Mouse (Mus musculus) embryonic facial prominence, embryonic 13.5 days (tissue): ENCODE data around the gene Cables2. TPM values are rescaled to one million over a fixed set of nuclear protein-coding genes. Genes with fewer than 3 reads are reported as not detected.

Experiments used
- ATAC-seq: fragments of 200-750 bp; cut with Nextera tagmentation; 2 replicates; pipeline ENCODE4 v1.8.0; 2017; ENCODE audit warnings: low read depth; ENCODE audit not compliant: insufficient number of reproducible peaks, insufficient read depth, low FRiP score, low TSS enrichment
- H3K27ac ChIP-seq: fragments of 300-500 bp; sonication (generic); 2 replicates; pipeline ENCODE4 v1.5.1; 2015; ENCODE audit warnings: moderate library complexity, mild to moderate bottlenecking, inconsistent platforms
- H3K27me3 ChIP-seq: fragments of 300-500 bp; sonication (generic); 2 replicates; pipeline ENCODE4 v1.6.1; 2015; ENCODE audit warnings: mild to moderate bottlenecking, inconsistent platforms
- H3K36me3 ChIP-seq: fragments of 300-500 bp; sonication (generic); 2 replicates; pipeline ENCODE4 v1.6.1; 2015; ENCODE audit warnings: mild to moderate bottlenecking, inconsistent platforms
- H3K4me1 ChIP-seq: fragments of 300-500 bp; sonication (generic); 2 replicates; pipeline ENCODE4 v1.6.1; 2015; ENCODE audit warnings: inconsistent platforms
- H3K4me2 ChIP-seq: fragments of 300-500 bp; sonication (generic); 2 replicates; pipeline ENCODE4 v1.6.1; 2015; ENCODE audit warnings: moderate library complexity, mild to moderate bottlenecking, inconsistent platforms
- H3K4me3 ChIP-seq: fragments of 300-500 bp; sonication (generic); 2 replicates; pipeline ENCODE4 v1.5.1; 2015; ENCODE audit warnings: mild to moderate bottlenecking, inconsistent platforms
- H3K9ac ChIP-seq: fragments of 300-500 bp; sonication (generic); 2 replicates; pipeline ENCODE4 v1.6.1; 2015; ENCODE audit warnings: mild to moderate bottlenecking, inconsistent platforms
- H3K9me3 ChIP-seq: fragments of 300-500 bp; sonication (generic); 2 replicates; pipeline ENCODE4 v1.6.1; 2016; ENCODE audit warnings: inconsistent platforms
- WGBS: fragments of 180-500 bp; shearing (Covaris S2); methylation state at CpG from one replicate; pipeline ENCODE4 v1.1.7; 2015; ENCODE audit warnings: mixed read lengths; 5-methylcytosine and 5-hydroxymethylcytosine counted together
- polyA plus RNA-seq: library from polyadenylated mRNA; unstranded; fragments of >200 nt; fragmentation: Nextera tagmentation; extraction: Ambion mirVana; gene quantifications from 2 replicates; pipeline ENCODE4 v1.2.1, GENCODE M21; 2015

Gene Cables2
- polyA plus RNA-seq, 1 experiment from 2014 or later = 11.6 TPM

DNA sequence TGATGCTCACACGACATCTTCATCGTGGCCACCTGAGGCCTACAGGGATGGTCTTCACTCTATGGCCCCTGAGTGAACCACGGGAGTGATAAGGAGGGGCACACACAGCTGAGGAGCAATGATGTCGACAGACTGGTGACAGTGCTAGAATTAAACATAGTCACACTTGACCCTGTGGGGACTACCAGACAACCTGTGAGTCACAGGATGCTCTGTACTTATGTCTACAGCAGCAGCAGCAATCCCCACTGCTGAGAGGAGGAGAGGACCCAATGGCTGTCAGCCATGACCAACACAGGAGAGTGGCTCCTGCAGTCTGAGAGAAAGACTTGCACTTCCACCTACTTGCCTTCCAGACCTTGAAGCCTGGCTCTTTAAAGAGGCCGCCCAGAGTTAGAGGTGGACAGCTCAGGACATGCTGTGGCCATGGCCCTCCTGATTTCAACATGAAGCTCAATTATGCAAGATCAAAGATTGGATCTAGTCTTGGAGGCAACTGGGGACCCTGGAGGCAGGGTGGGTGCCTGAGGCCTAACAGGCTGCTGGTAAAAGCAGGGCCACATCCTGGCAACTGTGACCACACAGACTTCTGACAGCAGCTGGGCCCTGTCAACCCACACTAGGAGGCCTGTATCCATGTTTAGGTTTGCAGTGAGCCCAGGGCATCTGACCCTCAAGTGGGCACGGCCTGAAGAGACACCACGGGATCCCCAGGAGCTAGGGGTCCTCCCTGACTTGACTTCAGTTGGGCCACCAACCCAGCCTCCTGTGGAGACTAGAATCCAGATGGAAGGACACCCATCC lies 40.0 kb downstream of the Cables2 start:
- Histone ChIP-seq H3K9ac (no peak overlapping the region), H3K4me1 (peaks cover 34% of the 10 kb centered on the region)
- WGBS = 86% methylated on average over 7 of the region's 7 CpGs

GRCm38 (mm10) chr2:180230482-180230881 lies 42.8 kb downstream of the Cables2 start:
- H3K9me3 ChIP-seq = no peaks in the 10 kb centered on the region
- H3K27me3 ChIP-seq = peaks cover 24% of the 10 kb centered on the region
- peaks cover 49% of the 10 kb centered on the region for H3K4me1 ChIP-seq
- H3K27ac ChIP-seq = no peak overlapping the region
- no peaks in the 10 kb centered on the region for H3K36me3 ChIP-seq
- H3K4me3 ChIP-seq = no peak overlapping the region
- no peak overlapping the region for H3K4me2 ChIP-seq
- H3K9ac ChIP-seq = peak overlapping the region; percentile 27; the same call in 1 of the 2 replicates
- 37% methylated on average over 4 of the region's 4 CpGs for WGBS
- ATAC-seq = no peak

More for the DNA sequence above, 40.0 kb downstream of the Cables2 start:
- no peak overlapping the region for H3K27ac ChIP-seq
- H3K36me3 ChIP-seq = no peaks in the 10 kb centered on the region
- no peak overlapping the region for H3K4me2 ChIP-seq
- no peak overlapping the region for H3K4me3 ChIP-seq
- ATAC-seq = no peak
- no peaks in the 10 kb centered on the region; the same call in 1 of the 2 replicates for H3K27me3 ChIP-seq
- no peaks in the 10 kb centered on the region for H3K9me3 ChIP-seq

GRCm38 (mm10) chr2:180229129-180229528 lies 44.2 kb downstream of the Cables2 start:
- 74% methylated on average over 3 of the region's 3 CpGs for WGBS
- Histone ChIP-seq H3K27me3 (peaks cover 38% of the 10 kb centered on the region), H3K4me1 (peaks cover 45% of the 10 kb centered on the region), H3K36me3 (no peaks in the 10 kb centered on the region), H3K4me2 (no peak overlapping the region), H3K9ac (no peak overlapping the region), H3K9me3 (no peaks in the 10 kb centered on the region), H3K4me3 (no peak overlapping the region), H3K27ac (no peak overlapping the region)
- ATAC-seq = no peak

DNA sequence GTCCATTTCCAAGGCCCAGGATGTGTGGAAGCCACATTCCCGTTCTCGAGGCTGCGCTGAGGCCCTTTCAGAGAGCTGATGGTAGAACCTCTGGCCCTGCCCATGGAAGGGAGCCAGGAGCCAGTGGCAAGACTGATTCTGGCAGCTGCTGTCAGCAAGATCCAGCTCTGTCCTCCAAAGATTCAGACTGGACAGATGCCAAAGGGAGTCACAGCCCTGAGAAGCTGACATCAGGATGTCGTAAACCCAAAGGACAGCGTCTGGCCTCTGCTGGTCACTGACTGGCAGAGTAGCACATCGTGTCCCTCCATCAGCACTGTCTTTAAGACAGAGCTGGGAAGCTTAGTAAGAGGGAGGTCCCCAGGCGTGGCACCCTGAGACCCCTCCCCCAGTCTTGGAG lies 44.7 kb downstream of the Cables2 start:
- Histone ChIP-seq H3K36me3 (no peaks in the 10 kb centered on the region), H3K27ac (no peak overlapping the region), H3K9me3 (no peaks in the 10 kb centered on the region), H3K27me3 (peaks cover 43% of the 10 kb centered on the region), H3K4me1 (peaks cover 43% of the 10 kb centered on the region), H3K4me3 (no peak overlapping the region), H3K4me2 (no peak overlapping the region), H3K9ac (no peak overlapping the region)
- WGBS = 69% methylated on average over 7 of the region's 7 CpGs
- no peak for ATAC-seq

DNA sequence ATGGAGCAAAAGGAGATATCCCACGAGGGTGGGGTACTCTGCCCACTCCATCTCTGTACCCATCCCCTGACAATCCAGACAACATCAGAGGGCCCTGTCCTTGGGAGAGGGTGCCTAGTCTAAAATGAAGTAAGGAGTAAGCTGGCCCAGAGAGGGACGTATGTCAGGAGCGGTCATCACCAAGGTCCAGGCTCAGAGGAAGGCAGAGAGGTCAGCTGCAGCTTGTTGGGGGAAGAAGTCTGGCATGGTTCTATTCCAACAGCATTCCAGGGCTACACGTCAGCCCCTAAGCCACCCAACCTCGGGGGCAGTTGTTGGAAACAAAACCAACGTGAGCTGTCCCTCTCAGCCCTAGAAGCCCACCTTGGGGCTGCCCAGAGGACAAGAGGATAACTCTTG lies 45.2 kb downstream of the Cables2 start:
- Histone ChIP-seq H3K9me3 (no peaks in the 10 kb centered on the region), H3K27ac (peak overlapping the region; percentile 33; the same call in 1 of the 2 replicates), H3K27me3 (peaks cover 49% of the 10 kb centered on the region), H3K36me3 (no peaks in the 10 kb centered on the region), H3K9ac (peak overlapping the region; percentile 37; the same call in 1 of the 2 replicates), H3K4me2 (peak overlapping the region; percentile 50), H3K4me1 (peaks cover 44% of the 10 kb centered on the region), H3K4me3 (no peak overlapping the region)
- WGBS = 54% methylated on average over 6 of the region's 6 CpGs
- ATAC-seq = no peak

GRCm38 (mm10) chr2:180227262-180228059 lies 45.8 kb downstream of the Cables2 start:
- ATAC-seq = 0 out of 2 replicates have a peak, but pooled peaks have one; percentile 7
- H3K27me3 ChIP-seq = peaks cover 55% of the 10 kb centered on the region
- under 1% methylated on average over 21 of the region's 21 CpGs for WGBS
- no peaks in the 10 kb centered on the region for H3K9me3 ChIP-seq
- H3K4me3 ChIP-seq = peak overlapping the region; percentile 17
- no peaks in the 10 kb centered on the region for H3K36me3 ChIP-seq
- H3K4me2 ChIP-seq = peak overlapping the region; percentile 50
- H3K4me1 ChIP-seq = peaks cover 50% of the 10 kb centered on the region
- H3K9ac ChIP-seq = peak overlapping the region; percentile 37
- peak overlapping the region; percentile 33; the same call in 1 of the 2 replicates for H3K27ac ChIP-seq

DNA sequence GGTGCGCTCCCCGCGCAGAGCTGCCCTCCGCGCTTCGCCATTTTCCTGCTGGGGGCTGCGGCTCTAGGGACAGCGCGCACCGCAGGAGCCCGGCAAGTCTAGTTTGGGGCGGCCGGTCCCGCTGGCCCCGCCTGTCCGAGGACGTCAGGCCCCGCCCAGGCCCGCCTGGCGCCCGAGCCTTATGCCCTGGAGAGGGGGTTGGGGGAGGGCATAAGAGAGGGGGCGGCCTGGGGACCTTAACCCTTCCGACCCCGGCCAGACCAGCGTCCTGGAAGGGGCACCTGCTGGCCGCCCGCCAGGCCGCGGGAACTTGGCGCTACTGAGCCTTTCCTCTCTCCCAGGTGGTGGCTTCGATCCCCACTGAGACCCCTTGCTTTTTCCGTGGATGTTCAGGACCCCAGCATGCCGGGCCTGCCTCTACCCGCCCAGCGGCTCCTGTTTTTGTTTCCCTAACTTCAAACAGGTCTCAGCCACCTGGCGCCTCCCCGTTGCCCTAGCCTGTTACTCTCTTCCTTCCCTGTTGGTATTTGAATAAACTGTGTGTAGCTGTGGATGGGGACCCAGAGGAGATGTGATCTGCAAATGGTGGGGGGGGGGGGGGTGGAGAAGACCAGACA lies 47.4 kb downstream of the Cables2 start, which contains the start of gene Lama5:
Gene Lama5 (minus strand): TSS at position 98 of the 617 bp plus-strand sequence.
- peak; percentile 52; the same call in 1 of the 2 replicates for ATAC-seq
- H3K36me3 ChIP-seq = no peaks in the 10 kb centered on the region
- H3K9ac ChIP-seq = peak within 1 kb of the TSS; percentile 65
- H3K9me3 ChIP-seq = no peaks in the 10 kb centered on the region
- peaks cover 55% of the 10 kb centered on the region for H3K27me3 ChIP-seq
- peaks cover 57% of the 10 kb centered on the region for H3K4me1 ChIP-seq
- H3K4me2 ChIP-seq = peak within 1 kb of the TSS; percentile 82
- under 1% methylated on average over 37 of the region's 37 CpGs for WGBS
- H3K27ac ChIP-seq = peak within 1 kb of the TSS; percentile 78
- H3K4me3 ChIP-seq = peak within 1 kb of the TSS; percentile 51

- Histone ChIP-seq H3K27me3 (peaks cover 55% of the 10 kb centered on the region), H3K36me3 (no peaks in the 10 kb centered on the region), H3K27ac (peak overlapping the region; percentile 78), H3K9me3 (no peaks in the 10 kb centered on the region), H3K4me1 (peaks cover 58% of the 10 kb centered on the region), H3K4me2 (peak overlapping the region; percentile 82), H3K9ac (peak overlapping the region; percentile 65), H3K4me3 (peak overlapping the region; percentile 51)
- ATAC-seq = no peak
- under 1% methylated on average over 55 of the region's 55 CpGs for WGBS
Observed at GRCm38 (mm10) chr2:180225044-180225761, 48.1 kb downstream of the Cables2 start.

- Histone ChIP-seq H3K36me3 (no peaks in the 10 kb centered on the region), H3K4me3 (peak overlapping the region; percentile 51), H3K9me3 (no peaks in the 10 kb centered on the region), H3K4me1 (peaks cover 61% of the 10 kb centered on the region), H3K27me3 (peaks cover 55% of the 10 kb centered on the region), H3K27ac (peak overlapping the region; percentile 78), H3K4me2 (peak overlapping the region; percentile 82), H3K9ac (peak overlapping the region; percentile 65)
- 1% methylated on average over 13 of the region's 13 CpGs for WGBS
- no peak for ATAC-seq
Observed at GRCm38 (mm10) chr2:180224647-180225043, 48.7 kb downstream of the Cables2 start.

DNA sequence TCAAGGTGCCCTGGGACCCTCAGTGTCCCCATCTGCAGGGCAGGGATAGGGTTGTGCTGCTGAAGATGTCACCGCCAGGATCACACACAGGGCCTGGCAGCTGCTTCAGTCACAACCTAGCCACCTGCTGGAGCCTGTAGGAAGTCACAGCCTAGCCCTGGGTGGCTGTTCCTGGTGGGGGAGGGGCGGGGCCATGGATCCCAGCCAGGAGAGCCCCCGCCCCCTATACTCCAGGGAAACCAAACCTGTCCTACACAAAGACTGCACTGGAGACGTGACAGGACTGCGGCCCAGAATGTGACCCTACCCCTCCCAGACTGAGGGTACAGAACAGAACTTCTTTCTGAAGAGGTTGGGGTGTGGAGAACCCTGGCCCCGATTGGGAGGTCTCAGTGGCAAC lies 51.0 kb downstream of the Cables2 start:
- Histone ChIP-seq H3K36me3 (no peaks in the 10 kb centered on the region), H3K4me1 (peaks cover 46% of the 10 kb centered on the region), H3K27me3 (peaks cover 47% of the 10 kb centered on the region), H3K4me3 (no peak overlapping the region), H3K9ac (no peak overlapping the region), H3K9me3 (no peaks in the 10 kb centered on the region), H3K4me2 (peak overlapping the region; percentile 82), H3K27ac (peak overlapping the region; percentile 1; the same call in 1 of the 2 replicates)
- 12% methylated on average over 6 of the region's 6 CpGs for WGBS
- peak; percentile 17 for ATAC-seq

DNA sequence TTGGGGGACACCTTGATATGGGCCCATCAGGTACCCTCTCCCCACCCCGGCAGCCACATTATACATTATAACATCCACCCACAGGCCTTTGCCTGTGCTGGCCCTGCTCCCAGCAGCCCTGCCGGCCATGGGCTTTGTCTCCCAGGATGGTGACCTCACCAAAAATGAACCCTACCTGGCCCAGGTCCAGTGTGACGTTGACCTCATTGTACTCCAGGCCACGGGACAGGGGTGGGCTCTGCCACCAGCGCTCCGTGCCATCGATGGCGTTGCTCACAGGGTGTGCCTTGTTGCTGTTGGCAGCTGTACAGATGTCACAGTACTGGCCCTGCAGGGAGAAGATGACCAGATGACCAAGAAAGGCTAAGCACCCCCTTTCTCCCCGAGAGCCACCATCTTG lies 52.2 kb downstream of the Cables2 start:
- no peak overlapping the region for H3K4me2 ChIP-seq
- H3K9me3 ChIP-seq = no peaks in the 10 kb centered on the region
- 93% methylated on average over 9 of the region's 9 CpGs for WGBS
- H3K4me1 ChIP-seq = peaks cover 39% of the 10 kb centered on the region
- H3K36me3 ChIP-seq = no peaks in the 10 kb centered on the region
- H3K9ac ChIP-seq = no peak overlapping the region
- no peak overlapping the region for H3K4me3 ChIP-seq
- peaks cover 36% of the 10 kb centered on the region for H3K27me3 ChIP-seq
- H3K27ac ChIP-seq = no peak overlapping the region
- ATAC-seq = no peak
